Mouse (Mus musculus) embryonic facial prominence, embryonic 14.5 days (tissue): ENCODE results near the gene Gucy2e. TPM values are rescaled to one million over a fixed set of nuclear protein-coding genes. Genes with fewer than 3 reads are reported as not detected.
A peak's percentile ranks its signal among the peaks of the same experiment; 100 is the strongest.

Experiments used
- ATAC-seq: fragments of 200-750 bp; cut with Nextera tagmentation; 2 replicates; pipeline ENCODE4 v1.8.0; 2017; ENCODE audit warnings: low read depth, moderate number of reproducible peaks, moderate TSS enrichment
- DNase-seq: peaks from one replicate; pipeline ENCODE4 v3.0.0-alpha.2; 2015; ENCODE audit warnings: low spot score
- H3K27ac ChIP-seq: fragments of 300-500 bp; sonication (generic); replicated peaks from 2 replicates; pipeline ENCODE4 v1.5.1; 2014; ENCODE audit warnings: low read depth, mild to moderate bottlenecking, low read length, moderate library complexity
- H3K27me3 ChIP-seq: fragments of 300-500 bp; sonication (generic); replicated peaks from 2 replicates; pipeline ENCODE4 v1.6.1; 2014; ENCODE audit warnings: low read length; ENCODE audit not compliant: control insufficient read depth, insufficient read depth
- H3K36me3 ChIP-seq: fragments of 300-500 bp; sonication (generic); 2 replicates; pipeline ENCODE4 v1.6.1; 2014; ENCODE audit warnings: low read length, mixed read lengths; ENCODE audit not compliant: control insufficient read depth, insufficient read depth
- H3K4me1 ChIP-seq: fragments of 300-500 bp; sonication (generic); 2 replicates; pipeline ENCODE4 v1.6.1; 2014; ENCODE audit warnings: antibody characterized with exemption, low read length; ENCODE audit not compliant: control insufficient read depth, insufficient read depth
- H3K4me2 ChIP-seq: fragments of 300-500 bp; sonication (generic); 2 replicates; pipeline ENCODE4 v1.6.1; 2014; ENCODE audit warnings: low read depth, mild to moderate bottlenecking, low read length, moderate library complexity, mixed read lengths
- H3K4me3 ChIP-seq: fragments of 300-500 bp; sonication (generic); 2 replicates; pipeline ENCODE4 v1.5.1; 2014; ENCODE audit warnings: low read depth, mild to moderate bottlenecking, low read length
- H3K9ac ChIP-seq: fragments of 300-500 bp; sonication (generic); 2 replicates; pipeline ENCODE4 v1.6.1; 2014; ENCODE audit warnings: low read depth, mild to moderate bottlenecking, low read length, moderate library complexity, mixed read lengths
- H3K9me3 ChIP-seq: fragments of 300-500 bp; sonication (generic); 2 replicates; pipeline ENCODE4 v1.6.1; 2016; ENCODE audit warnings: low read length; ENCODE audit not compliant: control insufficient read depth
- WGBS: fragments of 180-500 bp; shearing (Covaris S2); extraction: QIAGEN DNeasy Blood & Tissue Kit; methylation state at CpG from one replicate; pipeline ENCODE4 v1.1.7; 2014; 5-methylcytosine and 5-hydroxymethylcytosine counted together
- polyA plus RNA-seq: library from polyadenylated mRNA; unstranded; fragments of >200 nt; fragmentation: Nextera tagmentation; extraction: Ambion mirVana; gene quantifications from 2 replicates; pipeline ENCODE4 v1.2.1, GENCODE M21; 2014

Gucy2e gene
- polyA plus RNA-seq = 0.15 and 0.33 TPM in 2 replicates

GRCm38 (mm10) chr11:69236926-69237260 lies at the start of gene Gucy2e:
TSS of gene Gucy2e (minus strand) at chr11:69237036.
- H3K4me3 ChIP-seq = peak within 1 kb of the TSS; percentile 43
- H3K4me2 ChIP-seq = peak within 1 kb of the TSS; percentile 78
- H3K4me1 ChIP-seq = 0 out of 2 replicates have a peak, but pooled peaks cover 3% of the 10 kb centered on the region
- ATAC-seq (no peak), DNase-seq (no peak)
- peak within 1 kb of the TSS; percentile 60 for H3K9ac ChIP-seq
- no peaks in the 10 kb centered on the region for H3K36me3 ChIP-seq
- H3K27ac ChIP-seq = 0 out of 2 replicates have a peak within 1 kb of the TSS, but pooled peaks have one; percentile 63
- peaks cover 36% of the 10 kb centered on the region for H3K27me3 ChIP-seq
- H3K9me3 ChIP-seq = no peaks in the 10 kb centered on the region
- WGBS = 18% methylated on average over 13 of the region's 13 CpGs

- Histone ChIP-seq H3K4me1 (no peaks in the 10 kb centered on the region), H3K27ac (no peak overlapping the region), H3K36me3 (no peaks in the 10 kb centered on the region), H3K4me3 (no peak overlapping the region), H3K27me3 (no peaks in the 10 kb centered on the region), H3K9me3 (no peaks in the 10 kb centered on the region), H3K9ac (no peak overlapping the region), H3K4me2 (no peak overlapping the region)
- ATAC-seq = no peak
- DNase-seq = no peak
- WGBS = 74% methylated on average over 5 of the region's 5 CpGs
Observed at GRCm38 (mm10) chr11:69277267-69277666, 40.4 kb upstream of the Gucy2e start.

GRCm38 (mm10) chr11:69276081-69276480 lies 39.2 kb upstream of the Gucy2e start:
- DNase-seq (no peak), ATAC-seq (no peak)
- H3K4me3 ChIP-seq = no peak overlapping the region
- H3K9ac ChIP-seq = no peak overlapping the region
- H3K9me3 ChIP-seq = no peaks in the 10 kb centered on the region
- no peaks in the 10 kb centered on the region for H3K36me3 ChIP-seq
- H3K4me2 ChIP-seq = no peak overlapping the region
- no peaks in the 10 kb centered on the region for H3K27me3 ChIP-seq
- no peak overlapping the region for H3K27ac ChIP-seq
- 59% methylated on average over 2 of the region's 2 CpGs for WGBS
- no peaks in the 10 kb centered on the region for H3K4me1 ChIP-seq

GRCm38 (mm10) chr11:69275650-69276049 lies 38.8 kb upstream of the Gucy2e start:
- no peak for DNase-seq
- Histone ChIP-seq H3K4me2 (no peak overlapping the region), H3K9ac (no peak overlapping the region), H3K4me3 (no peak overlapping the region), H3K27ac (no peak overlapping the region), H3K36me3 (no peaks in the 10 kb centered on the region), H3K4me1 (no peaks in the 10 kb centered on the region), H3K9me3 (no peaks in the 10 kb centered on the region), H3K27me3 (no peaks in the 10 kb centered on the region)
- no peak for ATAC-seq
- 52% methylated on average over 6 of the region's 6 CpGs for WGBS

GRCm38 (mm10) chr11:69272122-69272740 lies 35.4 kb upstream of the Gucy2e start:
- Histone ChIP-seq H3K9ac (no peak overlapping the region), H3K27me3 (no peaks in the 10 kb centered on the region), H3K4me3 (no peak overlapping the region), H3K9me3 (no peaks in the 10 kb centered on the region), H3K27ac (no peak overlapping the region), H3K4me2 (0 out of 2 replicates have a peak overlapping the region, but pooled peaks have one; percentile 14), H3K36me3 (no peaks in the 10 kb centered on the region), H3K4me1 (no peaks in the 10 kb centered on the region)
- DNase-seq (peak; percentile 87), ATAC-seq (no peak)
- 35% methylated on average over 16 of the region's 16 CpGs for WGBS

GRCm38 (mm10) chr11:69269575-69269974 lies 32.7 kb upstream of the Gucy2e start:
- Histone ChIP-seq H3K4me2 (peak overlapping the region; percentile 34), H3K36me3 (no peaks in the 10 kb centered on the region), H3K27me3 (no peaks in the 10 kb centered on the region), H3K9me3 (no peaks in the 10 kb centered on the region), H3K27ac (no peak overlapping the region), H3K4me1 (no peaks in the 10 kb centered on the region), H3K4me3 (no peak overlapping the region), H3K9ac (no peak overlapping the region)
- 0 out of 2 replicates have a peak, but pooled peaks have one; percentile 39 for ATAC-seq
- peak; percentile 81 for DNase-seq
- WGBS = 16% methylated on average over 13 of the region's 13 CpGs

GRCm38 (mm10) chr11:69268100-69268499 lies 31.3 kb upstream of the Gucy2e start:
- H3K4me3 ChIP-seq = no peak overlapping the region
- H3K36me3 ChIP-seq = no peaks in the 10 kb centered on the region
- DNase-seq = no peak
- no peak overlapping the region for H3K27ac ChIP-seq
- no peaks in the 10 kb centered on the region for H3K27me3 ChIP-seq
- H3K9me3 ChIP-seq = no peaks in the 10 kb centered on the region
- 82% methylated on average over 13 of the region's 13 CpGs for WGBS
- no peak overlapping the region for H3K4me2 ChIP-seq
- ATAC-seq = no peak
- no peaks in the 10 kb centered on the region for H3K4me1 ChIP-seq
- no peak overlapping the region for H3K9ac ChIP-seq

- Histone ChIP-seq H3K4me3 (no peak overlapping the region), H3K27ac (no peak overlapping the region), H3K4me1 (no peaks in the 10 kb centered on the region), H3K27me3 (no peaks in the 10 kb centered on the region), H3K9ac (no peak overlapping the region), H3K9me3 (no peaks in the 10 kb centered on the region), H3K4me2 (no peak overlapping the region), H3K36me3 (no peaks in the 10 kb centered on the region)
- ATAC-seq (no peak), DNase-seq (peak; percentile 66)
- 30% methylated on average over 7 of the region's 7 CpGs for WGBS
Observed at GRCm38 (mm10) chr11:69267341-69267740, 30.5 kb upstream of the Gucy2e start.

GRCm38 (mm10) chr11:69266253-69266652 lies 29.4 kb upstream of the Gucy2e start:
- ATAC-seq = peak; percentile 71
- peak overlapping the region; percentile 29 for H3K4me2 ChIP-seq
- WGBS = 18% methylated on average over 10 of the region's 10 CpGs

More at GRCm38 (mm10) chr11:69266253-69266652, 29.4 kb upstream of the Gucy2e start:
- DNase-seq = peak; percentile 70
- Histone ChIP-seq H3K27ac (no peak overlapping the region), H3K27me3 (no peaks in the 10 kb centered on the region), H3K9ac (peak overlapping the region; percentile 3; the same call in 1 of the 2 replicates), H3K4me1 (no peaks in the 10 kb centered on the region), H3K4me3 (peak overlapping the region; percentile 9; the same call in 1 of the 2 replicates), H3K9me3 (no peaks in the 10 kb centered on the region), H3K36me3 (no peaks in the 10 kb centered on the region)
